Mouse (Mus musculus) forebrain, embryonic 13.5 days (tissue): ENCODE measurements at regions not wholly inside any gene's neighbourhood (a gene's known extent, or its start where the extent isn't known, plus 50 kb on each side); places are given as distances from the start of the nearest gene placed in this dataset.

Source experiments
- ATAC-seq: fragments of 200-750 bp; cut with Nextera tagmentation; 2 replicates; pipeline ENCODE4 v1.8.0; 2017
- H3K27ac ChIP-seq: fragments of 300-500 bp; sonication (generic); 2 replicates; pipeline ENCODE4 v1.5.1; 2015; ENCODE audit warnings: inconsistent platforms, mild to moderate bottlenecking, moderate library complexity
- H3K27me3 ChIP-seq: fragments of 300-500 bp; sonication (generic); 2 replicates; pipeline ENCODE4 v1.6.1; 2015; ENCODE audit warnings: mild to moderate bottlenecking, inconsistent platforms
- H3K36me3 ChIP-seq: fragments of 300-500 bp; sonication (generic); 2 replicates; pipeline ENCODE4 v1.6.1; 2015; ENCODE audit warnings: mild to moderate bottlenecking, inconsistent platforms; ENCODE audit not compliant: poor library complexity, severe bottlenecking
- H3K4me1 ChIP-seq: fragments of 300-500 bp; sonication (generic); 2 replicates; pipeline ENCODE4 v1.6.1; 2015; ENCODE audit warnings: inconsistent platforms
- H3K4me2 ChIP-seq: fragments of 300-500 bp; sonication (generic); 2 replicates; pipeline ENCODE4 v1.6.1; 2015; ENCODE audit warnings: inconsistent platforms, mild to moderate bottlenecking, moderate library complexity
- H3K4me3 ChIP-seq: fragments of 300-500 bp; sonication (generic); 2 replicates; pipeline ENCODE4 v1.5.1; 2015; ENCODE audit warnings: mild to moderate bottlenecking, inconsistent platforms
- H3K9ac ChIP-seq: fragments of 300-500 bp; sonication (generic); 2 replicates; pipeline ENCODE4 v1.6.1; 2015; ENCODE audit warnings: mild to moderate bottlenecking, inconsistent platforms
- H3K9me3 ChIP-seq: fragments of 300-500 bp; sonication (generic); replicated peaks from 2 replicates; pipeline ENCODE4 v1.6.1; 2016; ENCODE audit warnings: inconsistent platforms
- WGBS: fragments of 180-500 bp; shearing (Covaris S2); methylation state at CpG from one replicate; pipeline ENCODE4 v1.1.7; 2015; 5-methylcytosine and 5-hydroxymethylcytosine counted together

GRCm38 (mm10) chr3:99447361-99447760 lies 207.2 kb downstream of the Tbx15 start:
- ATAC-seq, result 0 out of 2 replicates have a peak, but pooled peaks have one; percentile 10
- no peaks in the 10 kb centered on the region for H3K9me3 ChIP-seq
- H3K4me2 ChIP-seq, result no peak overlapping the region
- H3K4me1 ChIP-seq, result no peaks in the 10 kb centered on the region
- 41% methylated on average over 2 of the region's 2 CpGs for WGBS
- H3K27ac ChIP-seq, result no peak overlapping the region
- H3K4me3 ChIP-seq, result no peak overlapping the region
- H3K36me3 ChIP-seq, result no peaks in the 10 kb centered on the region
- H3K9ac ChIP-seq, result no peak overlapping the region
- no peaks in the 10 kb centered on the region for H3K27me3 ChIP-seq

- ATAC-seq, result no peak
- Histone ChIP-seq H3K9ac (no peak overlapping the region), H3K27me3 (no peaks in the 10 kb centered on the region), H3K4me1 (no peaks in the 10 kb centered on the region), H3K27ac (no peak overlapping the region), H3K9me3 (no peaks in the 10 kb centered on the region), H3K4me2 (no peak overlapping the region), H3K36me3 (no peaks in the 10 kb centered on the region), H3K4me3 (no peak overlapping the region)
- WGBS, result 49% methylated on average over 2 of the region's 2 CpGs
Measured at GRCm38 (mm10) chr3:99447813-99448212, 207.6 kb downstream of the Tbx15 start.

GRCm38 (mm10) chr3:99459036-99459863 lies 219.1 kb downstream of the Tbx15 start:
- Histone ChIP-seq H3K9ac (no peak overlapping the region), H3K36me3 (no peaks in the 10 kb centered on the region), H3K27me3 (no peaks in the 10 kb centered on the region), H3K4me1 (no peaks in the 10 kb centered on the region), H3K9me3 (no peaks in the 10 kb centered on the region), H3K4me2 (no peak overlapping the region), H3K27ac (no peak overlapping the region), H3K4me3 (no peak overlapping the region)
- ATAC-seq, result no peak
- 85% methylated on average over 12 of the region's 12 CpGs for WGBS

- no peak overlapping the region for H3K9ac ChIP-seq
- WGBS, result 91% methylated on average over 14 of the region's 14 CpGs
- H3K4me3 ChIP-seq, result no peak overlapping the region
- H3K27me3 ChIP-seq, result no peaks in the 10 kb centered on the region
- H3K9me3 ChIP-seq, result no peaks in the 10 kb centered on the region
- H3K36me3 ChIP-seq, result no peaks in the 10 kb centered on the region
- H3K4me1 ChIP-seq, result no peaks in the 10 kb centered on the region
- H3K4me2 ChIP-seq, result no peak overlapping the region
- no peak for ATAC-seq
- no peak overlapping the region for H3K27ac ChIP-seq
Measured at GRCm38 (mm10) chr3:99499980-99500379, 259.8 kb downstream of the Tbx15 start.

- no peaks in the 10 kb centered on the region for H3K27me3 ChIP-seq
- H3K27ac ChIP-seq, result no peak overlapping the region
- H3K4me2 ChIP-seq, result no peak overlapping the region
- H3K4me1 ChIP-seq, result no peaks in the 10 kb centered on the region
- ATAC-seq, result no peak
- 91% methylated on average over 2 of the region's 2 CpGs for WGBS
- no peak overlapping the region for H3K4me3 ChIP-seq
- H3K36me3 ChIP-seq, result no peaks in the 10 kb centered on the region
- H3K9me3 ChIP-seq, result no peaks in the 10 kb centered on the region
- H3K9ac ChIP-seq, result no peak overlapping the region
Measured at GRCm38 (mm10) chr3:99504772-99505171, 264.6 kb downstream of the Tbx15 start.

- no peak overlapping the region for H3K4me3 ChIP-seq
- no peaks in the 10 kb centered on the region for H3K9me3 ChIP-seq
- ATAC-seq, result no peak
- H3K4me1 ChIP-seq, result no peaks in the 10 kb centered on the region
- H3K27ac ChIP-seq, result no peak overlapping the region
- no peaks in the 10 kb centered on the region for H3K27me3 ChIP-seq
- H3K4me2 ChIP-seq, result no peak overlapping the region
- no peaks in the 10 kb centered on the region for H3K36me3 ChIP-seq
- no peak overlapping the region for H3K9ac ChIP-seq
- 90% methylated on average over 1 of the region's 1 CpGs for WGBS
Measured at GRCm38 (mm10) chr3:99512250-99512649, 272.1 kb downstream of the Tbx15 start.

GRCm38 (mm10) chr3:99512933-99513332 lies 272.8 kb downstream of the Tbx15 start:
- Histone ChIP-seq H3K9me3 (no peaks in the 10 kb centered on the region), H3K36me3 (no peaks in the 10 kb centered on the region), H3K27ac (no peak overlapping the region), H3K4me3 (no peak overlapping the region), H3K4me1 (no peaks in the 10 kb centered on the region), H3K27me3 (no peaks in the 10 kb centered on the region), H3K9ac (no peak overlapping the region), H3K4me2 (no peak overlapping the region)
- WGBS, result 76% methylated on average over 2 of the region's 2 CpGs
- ATAC-seq, result no peak

GRCm38 (mm10) chr3:99515751-99516150 lies 275.6 kb downstream of the Tbx15 start:
- no peaks in the 10 kb centered on the region for H3K9me3 ChIP-seq
- no peaks in the 10 kb centered on the region for H3K36me3 ChIP-seq
- no peak overlapping the region for H3K4me3 ChIP-seq
- no peak overlapping the region for H3K27ac ChIP-seq
- no peaks in the 10 kb centered on the region for H3K4me1 ChIP-seq
- H3K27me3 ChIP-seq, result no peaks in the 10 kb centered on the region
- 88% methylated on average over 8 of the region's 8 CpGs for WGBS
- H3K9ac ChIP-seq, result no peak overlapping the region
- 0 out of 2 replicates have a peak, but pooled peaks have one; percentile 45 for ATAC-seq
- H3K4me2 ChIP-seq, result no peak overlapping the region

- H3K27me3 ChIP-seq, result no peaks in the 10 kb centered on the region
- H3K4me3 ChIP-seq, result no peak overlapping the region
- H3K4me1 ChIP-seq, result no peaks in the 10 kb centered on the region
- no peaks in the 10 kb centered on the region for H3K9me3 ChIP-seq
- WGBS, result 65% methylated on average over 1 of the region's 1 CpGs
- no peaks in the 10 kb centered on the region for H3K36me3 ChIP-seq
- H3K27ac ChIP-seq, result no peak overlapping the region
- no peak overlapping the region for H3K4me2 ChIP-seq
- ATAC-seq, result no peak
- no peak overlapping the region for H3K9ac ChIP-seq
Measured at GRCm38 (mm10) chr3:99560917-99561316, 320.7 kb downstream of the Tbx15 start.

GRCm38 (mm10) chr3:99573335-99573976 lies 311.8 kb upstream of the Spag17 start:
- H3K4me1 ChIP-seq, result no peaks in the 10 kb centered on the region
- no peak overlapping the region for H3K9ac ChIP-seq
- no peak for ATAC-seq
- no peaks in the 10 kb centered on the region for H3K27me3 ChIP-seq
- 78% methylated on average over 6 of the region's 6 CpGs for WGBS
- no peak overlapping the region for H3K27ac ChIP-seq
- no peak overlapping the region for H3K4me3 ChIP-seq
- no peaks in the 10 kb centered on the region for H3K9me3 ChIP-seq
- H3K4me2 ChIP-seq, result no peak overlapping the region
- H3K36me3 ChIP-seq, result no peaks in the 10 kb centered on the region

- Histone ChIP-seq H3K4me1 (no peaks in the 10 kb centered on the region), H3K27me3 (no peaks in the 10 kb centered on the region), H3K9ac (no peak overlapping the region), H3K9me3 (no peaks in the 10 kb centered on the region), H3K4me3 (no peak overlapping the region), H3K27ac (no peak overlapping the region), H3K36me3 (no peaks in the 10 kb centered on the region), H3K4me2 (no peak overlapping the region)
- WGBS, result 70% methylated on average over 3 of the region's 3 CpGs
- no peak for ATAC-seq
Measured at GRCm38 (mm10) chr3:99573977-99574373, 311.2 kb upstream of the Spag17 start.

GRCm38 (mm10) chr3:99602679-99603078 lies 282.5 kb upstream of the Spag17 start:
- H3K27ac ChIP-seq, result no peak overlapping the region
- no peaks in the 10 kb centered on the region for H3K4me1 ChIP-seq
- no peak for ATAC-seq
- no peak overlapping the region for H3K4me3 ChIP-seq
- no peak overlapping the region for H3K4me2 ChIP-seq
- no peak overlapping the region for H3K9ac ChIP-seq
- no peaks in the 10 kb centered on the region for H3K9me3 ChIP-seq
- H3K27me3 ChIP-seq, result no peaks in the 10 kb centered on the region
- WGBS, result 53% methylated on average over 3 of the region's 3 CpGs
- no peaks in the 10 kb centered on the region for H3K36me3 ChIP-seq
